Mouse (Mus musculus) midbrain, embryonic 11.5 days (tissue): Measurements from ENCODE around the gene Gm42791. TPM values are rescaled to one million over a fixed set of nuclear protein-coding genes. Genes with fewer than 3 reads are reported as not detected.

ENCODE experiments used
- ATAC-seq: fragments of 200-750 bp; cut with Nextera tagmentation; 2 replicates; pipeline ENCODE4 v1.8.0; 2017; ENCODE audit warnings: moderate TSS enrichment, moderate library complexity; ENCODE audit not compliant: low FRiP score
- DNase-seq: peaks from one replicate; pipeline ENCODE4 v3.0.0; 2015; ENCODE audit warnings: low spot score; ENCODE audit errors: missing footprints
- H3K27ac ChIP-seq: fragments of 300-500 bp; sonication (generic); 2 replicates; pipeline ENCODE4 v1.5.1; 2014; ENCODE audit warnings: low read depth, low read length
- H3K27me3 ChIP-seq: fragments of 300-500 bp; sonication (generic); 2 replicates; pipeline ENCODE4 v1.6.1; 2014; ENCODE audit warnings: mild to moderate bottlenecking, low read length, moderate library complexity, mixed read lengths; ENCODE audit not compliant: control insufficient read depth, insufficient read depth
- H3K36me3 ChIP-seq: fragments of 300-500 bp; sonication (generic); 2 replicates; pipeline ENCODE4 v1.6.1; 2014; ENCODE audit warnings: mild to moderate bottlenecking, low read length, moderate library complexity, mixed read lengths; ENCODE audit not compliant: control insufficient read depth, insufficient read depth
- H3K4me1 ChIP-seq: fragments of 300-500 bp; sonication (generic); 2 replicates; pipeline ENCODE4 v1.6.1; 2014; ENCODE audit warnings: low read length; ENCODE audit not compliant: control insufficient read depth, insufficient read depth
- H3K4me2 ChIP-seq: fragments of 300-500 bp; sonication (generic); 2 replicates; pipeline ENCODE4 v1.6.1; 2014; ENCODE audit warnings: mild to moderate bottlenecking, moderate library complexity
- H3K4me3 ChIP-seq: fragments of 300-500 bp; sonication (generic); 2 replicates; pipeline ENCODE4 v1.5.1; 2014; ENCODE audit warnings: low read depth, low read length
- H3K9ac ChIP-seq: fragments of 300-500 bp; sonication (generic); 2 replicates; pipeline ENCODE4 v1.6.1; 2014; ENCODE audit warnings: low read length
- H3K9me3 ChIP-seq: fragments of 300-500 bp; sonication (generic); 2 replicates; pipeline ENCODE4 v1.6.1; 2016; ENCODE audit warnings: low read length; ENCODE audit not compliant: control insufficient read depth
- WGBS: fragments of 180-500 bp; shearing (Covaris S2); extraction: QIAGEN DNeasy Blood & Tissue Kit; methylation state at CpG from one replicate; pipeline ENCODE4 v1.1.7; 2014; 5-methylcytosine and 5-hydroxymethylcytosine counted together
- polyA plus RNA-seq: library from polyadenylated mRNA; unstranded; fragments of >200 nt; fragmentation: Nextera tagmentation; extraction: Ambion mirVana; gene quantifications from 2 replicates; pipeline ENCODE4 v1.2.1, GENCODE M21; 2014

Gene Gm42791
- polyA plus RNA-seq, 1 experiment from 2014 or later, result 2.0 TPM

DNA sequence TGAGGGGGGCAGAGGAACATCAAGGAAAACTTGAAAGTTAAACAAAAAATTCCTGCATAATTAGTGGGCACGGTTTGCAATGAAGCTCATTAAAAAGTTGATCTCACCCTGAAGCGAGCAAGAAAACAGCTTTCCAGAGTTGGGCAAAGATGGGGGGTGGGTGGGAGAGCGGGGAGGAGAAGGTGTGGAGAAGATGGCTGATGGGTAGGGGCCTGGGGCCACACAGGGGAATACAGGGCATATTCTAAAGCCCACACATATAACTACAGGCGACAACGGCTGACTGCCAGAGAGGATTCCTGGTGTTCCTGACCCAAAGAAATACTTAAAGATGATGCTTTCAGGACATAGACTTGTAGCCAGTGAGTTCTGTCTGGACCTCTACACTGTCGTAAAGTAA lies 131.5 kb downstream of the Gm42791 start:
- DNase-seq, result no peak
- no peaks in the 10 kb centered on the region for H3K36me3 ChIP-seq
- H3K27ac ChIP-seq, result no peak overlapping the region
- no peak overlapping the region for H3K9ac ChIP-seq
- no peak for ATAC-seq
- 73% methylated on average over 6 of the region's 6 CpGs for WGBS
- H3K4me3 ChIP-seq, result no peak overlapping the region
- H3K4me1 ChIP-seq, result no peaks in the 10 kb centered on the region
- H3K4me2 ChIP-seq, result no peak overlapping the region
- no peaks in the 10 kb centered on the region for H3K27me3 ChIP-seq
- H3K9me3 ChIP-seq, result no peaks in the 10 kb centered on the region

DNA sequence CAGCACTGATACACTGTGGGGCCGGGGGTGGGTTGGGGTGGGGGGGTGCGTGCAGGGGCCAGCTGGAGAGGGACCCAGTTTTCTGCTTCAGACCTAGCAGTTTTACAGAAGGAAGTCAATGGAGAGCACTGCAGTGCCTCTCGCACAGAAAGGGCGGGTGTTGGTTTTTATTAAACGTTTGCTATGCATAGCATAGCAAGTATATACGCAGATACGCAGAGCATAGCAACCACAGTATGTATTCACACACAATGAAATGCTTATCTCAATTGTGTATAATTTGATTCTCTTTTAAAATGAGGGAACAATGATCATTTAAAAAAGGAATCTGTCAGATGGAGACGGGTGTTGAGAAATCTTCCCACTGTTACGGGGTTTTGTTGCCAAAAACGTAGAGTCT lies 132.1 kb downstream of the Gm42791 start:
- DNase-seq (peak; percentile 67), ATAC-seq (no peak)
- no peak overlapping the region for H3K4me2 ChIP-seq
- no peaks in the 10 kb centered on the region for H3K4me1 ChIP-seq
- H3K36me3 ChIP-seq, result no peaks in the 10 kb centered on the region
- 79% methylated on average over 10 of the region's 10 CpGs for WGBS
- no peak overlapping the region for H3K4me3 ChIP-seq
- H3K27ac ChIP-seq, result no peak overlapping the region
- no peaks in the 10 kb centered on the region for H3K27me3 ChIP-seq
- no peak overlapping the region for H3K9ac ChIP-seq
- no peaks in the 10 kb centered on the region for H3K9me3 ChIP-seq

DNA sequence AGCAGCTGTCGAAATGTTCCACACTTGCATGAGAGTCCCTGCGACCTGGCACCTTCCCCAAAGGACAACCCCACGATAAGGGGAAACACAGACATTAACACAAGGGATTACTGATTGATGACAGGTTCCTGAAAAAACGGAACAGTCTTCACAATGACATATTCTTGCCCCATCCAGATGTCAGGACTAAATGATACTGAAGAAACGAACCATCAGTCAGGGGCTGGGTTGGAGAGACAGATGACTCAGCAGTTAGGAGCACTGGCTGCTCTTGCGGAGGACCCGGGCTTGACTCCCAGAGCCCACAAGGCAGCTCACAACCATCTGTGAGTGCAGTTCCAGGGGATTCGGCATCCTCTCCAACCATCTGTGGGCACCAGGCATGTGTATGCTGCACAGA lies 132.8 kb downstream of the Gm42791 start:
- DNase-seq (no peak), ATAC-seq (no peak)
- no peaks in the 10 kb centered on the region for H3K27me3 ChIP-seq
- no peak overlapping the region for H3K9ac ChIP-seq
- no peak overlapping the region for H3K4me3 ChIP-seq
- H3K4me1 ChIP-seq, result no peaks in the 10 kb centered on the region
- 77% methylated on average over 8 of the region's 8 CpGs for WGBS
- no peak overlapping the region for H3K4me2 ChIP-seq
- H3K27ac ChIP-seq, result no peak overlapping the region
- H3K36me3 ChIP-seq, result no peaks in the 10 kb centered on the region
- H3K9me3 ChIP-seq, result no peaks in the 10 kb centered on the region

DNA sequence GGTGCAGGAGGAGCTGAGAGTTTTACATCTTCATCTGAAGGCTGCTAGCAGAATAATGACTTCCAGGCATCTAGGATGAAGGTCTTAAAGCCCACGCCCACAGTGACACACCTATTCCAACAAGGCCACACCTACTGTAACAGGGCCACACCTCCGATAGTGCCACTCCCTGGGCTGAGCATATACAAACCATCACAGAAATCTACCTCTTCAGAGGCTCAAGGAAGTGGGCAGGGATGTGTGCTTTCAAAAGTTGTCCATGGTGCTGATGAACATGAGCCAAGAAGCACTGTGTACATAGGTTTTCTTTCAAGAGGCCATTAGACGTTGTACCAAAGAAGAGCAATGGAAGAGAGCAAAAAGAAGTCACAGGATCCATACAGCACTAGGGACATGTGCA lies 137.4 kb downstream of the Gm42791 start:
- Histone ChIP-seq H3K4me3 (no peak overlapping the region), H3K4me1 (no peaks in the 10 kb centered on the region), H3K36me3 (no peaks in the 10 kb centered on the region), H3K9me3 (no peaks in the 10 kb centered on the region), H3K27me3 (no peaks in the 10 kb centered on the region), H3K27ac (no peak overlapping the region), H3K9ac (no peak overlapping the region), H3K4me2 (no peak overlapping the region)
- 85% methylated on average over 3 of the region's 3 CpGs for WGBS
- DNase-seq, result no peak
- no peak for ATAC-seq

DNA sequence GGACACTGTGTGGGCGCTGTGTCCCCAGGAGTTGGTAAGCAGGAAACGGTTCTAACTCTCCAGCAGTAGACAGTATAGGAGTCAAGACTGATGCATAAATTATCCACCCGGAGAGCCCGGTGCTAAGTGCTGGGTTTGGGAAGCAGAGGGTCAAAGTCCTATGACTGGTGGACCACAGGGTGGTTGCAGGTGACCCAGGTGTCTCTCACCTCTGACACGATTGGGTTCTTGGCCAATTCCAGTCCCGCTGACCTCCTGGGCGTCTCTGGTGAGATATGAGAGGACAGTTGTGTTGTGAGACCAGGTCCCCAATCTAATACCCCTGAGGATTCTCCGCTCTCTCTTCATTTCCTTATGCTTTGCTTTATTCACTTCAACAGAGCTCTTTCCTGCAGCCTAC lies 139.9 kb downstream of the Gm42791 start:
- Histone ChIP-seq H3K4me2 (no peak overlapping the region), H3K9me3 (no peaks in the 10 kb centered on the region), H3K27me3 (no peaks in the 10 kb centered on the region), H3K27ac (no peak overlapping the region), H3K36me3 (no peaks in the 10 kb centered on the region), H3K4me1 (no peaks in the 10 kb centered on the region), H3K9ac (no peak overlapping the region), H3K4me3 (no peak overlapping the region)
- ATAC-seq, result no peak
- DNase-seq, result no peak
- WGBS, result 89% methylated on average over 8 of the region's 8 CpGs

DNA sequence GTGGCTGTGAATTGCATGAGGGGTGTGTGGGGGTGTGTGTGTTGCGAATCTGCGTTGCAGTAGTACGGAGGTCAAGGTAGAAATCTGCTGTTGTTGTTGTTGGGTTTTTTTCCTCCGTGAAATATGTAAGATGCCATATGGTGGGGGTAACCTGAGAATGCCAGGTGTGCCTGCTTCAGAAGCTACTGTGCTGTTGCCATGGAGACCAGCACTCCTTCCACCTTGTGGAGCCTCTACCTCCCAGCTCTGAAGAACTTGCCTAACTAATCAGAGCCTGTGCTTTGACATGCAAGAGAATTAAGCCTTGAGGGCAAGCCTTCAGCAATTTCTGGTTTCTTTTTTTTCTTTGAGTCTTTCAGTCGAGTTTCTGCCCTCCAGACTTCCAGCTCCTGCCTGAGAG lies 140.8 kb downstream of the Gm42791 start:
- H3K27ac ChIP-seq, result no peak overlapping the region
- WGBS, result 47% methylated on average over 5 of the region's 5 CpGs
- H3K4me3 ChIP-seq, result no peak overlapping the region
- ATAC-seq (no peak), DNase-seq (no peak)
- H3K27me3 ChIP-seq, result no peaks in the 10 kb centered on the region
- H3K4me1 ChIP-seq, result no peaks in the 10 kb centered on the region
- H3K9ac ChIP-seq, result no peak overlapping the region
- H3K36me3 ChIP-seq, result no peaks in the 10 kb centered on the region
- no peak overlapping the region for H3K4me2 ChIP-seq
- no peaks in the 10 kb centered on the region for H3K9me3 ChIP-seq

DNA sequence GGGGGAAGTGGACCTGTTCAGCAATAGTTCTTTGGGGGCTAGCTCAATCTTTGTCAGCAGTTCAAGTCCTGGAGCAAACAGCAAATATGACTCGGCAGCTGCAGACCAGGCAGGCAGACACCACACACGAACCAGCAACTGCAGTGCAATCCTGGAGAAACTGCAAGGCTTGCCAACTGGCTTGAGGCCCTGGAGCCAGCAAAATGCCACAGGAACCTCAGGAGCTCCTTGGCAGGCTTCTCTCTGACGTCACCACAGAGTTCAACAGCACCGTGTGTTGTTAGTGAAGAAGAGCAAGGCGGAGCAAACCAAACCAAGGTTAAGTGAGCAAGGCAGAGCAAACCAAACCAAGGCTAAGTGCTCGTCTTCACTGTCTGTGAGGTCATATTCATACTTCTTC lies 145.4 kb downstream of the Gm42791 start:
- Histone ChIP-seq H3K27me3 (no peaks in the 10 kb centered on the region), H3K4me3 (no peak overlapping the region), H3K27ac (no peak overlapping the region), H3K9me3 (no peaks in the 10 kb centered on the region), H3K9ac (no peak overlapping the region), H3K4me2 (no peak overlapping the region), H3K4me1 (no peaks in the 10 kb centered on the region), H3K36me3 (no peaks in the 10 kb centered on the region)
- 89% methylated on average over 6 of the region's 6 CpGs for WGBS
- DNase-seq, result no peak
- no peak for ATAC-seq

DNA sequence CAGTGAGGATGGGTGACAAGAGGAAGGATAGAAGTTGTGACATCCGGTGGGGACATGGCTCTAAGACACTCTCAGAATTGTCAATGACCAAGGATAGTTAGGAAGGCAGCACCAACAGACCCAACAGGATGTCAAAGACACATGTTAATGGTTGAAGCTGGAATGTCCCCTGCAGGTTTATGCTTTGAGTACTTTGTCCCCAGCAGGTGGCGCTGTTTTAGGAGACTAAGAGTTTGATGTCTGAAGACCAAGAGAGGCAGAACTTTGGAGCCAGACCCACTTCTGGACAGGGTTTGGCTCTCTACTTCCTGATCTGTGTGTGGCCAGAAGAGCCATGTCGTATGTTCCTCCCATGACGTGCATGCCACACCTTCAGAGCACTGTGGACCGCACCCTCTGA lies 147.9 kb downstream of the Gm42791 start:
- Histone ChIP-seq H3K4me2 (no peak overlapping the region), H3K4me1 (no peaks in the 10 kb centered on the region), H3K9ac (no peak overlapping the region), H3K4me3 (no peak overlapping the region), H3K36me3 (no peaks in the 10 kb centered on the region), H3K27me3 (no peaks in the 10 kb centered on the region), H3K27ac (no peak overlapping the region), H3K9me3 (no peaks in the 10 kb centered on the region)
- DNase-seq (no peak), ATAC-seq (no peak)
- 92% methylated on average over 5 of the region's 5 CpGs for WGBS
